Mouse (Mus musculus) kidney, adult 2 months (tissue): Measurements from ENCODE around the gene Adprhl2.

Experiments used
- CTCF ChIP-seq: fragments of 200-500 bp; conservative IDR thresholded peaks from 2 replicates; pipeline ENCODE4 v1.5.1; 2011; ENCODE audit warnings: low read depth, mild to moderate bottlenecking, control low read depth, low read length, moderate library complexity, mixed read lengths; ENCODE audit not compliant: insufficient read depth, insufficient read length
- POLR2A ChIP-seq: fragments of 200-500 bp; IDR thresholded peaks from one replicate; pipeline ENCODE4 v1.6.1; 2011; ENCODE audit warnings: low read depth, low read length, control low read depth

DNA sequence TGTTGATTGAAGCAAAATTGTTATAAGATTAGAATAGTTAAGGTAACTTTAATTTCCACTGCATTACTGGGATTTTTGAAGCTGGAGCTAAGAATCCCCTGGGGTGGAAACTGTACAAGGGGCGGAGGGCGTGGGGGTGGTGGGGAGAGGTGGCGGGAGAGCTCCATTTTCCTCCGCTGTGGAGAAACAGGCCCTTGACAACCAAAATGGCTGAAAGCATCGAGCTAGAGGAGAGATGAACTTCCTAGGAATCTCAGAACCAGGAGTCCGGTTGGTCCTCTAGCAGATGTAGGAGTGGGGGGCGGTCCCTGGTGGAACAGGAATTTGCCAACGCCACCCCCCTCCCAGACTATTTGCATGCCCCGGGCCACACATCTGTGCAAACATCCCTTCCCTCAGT lies 39.8 kb downstream of the Adprhl2 start:
- TF ChIP-seq POLR2A (no peak), CTCF (no peak)
